Mouse (Mus musculus) lung, adult 2 months (tissue): Measurements from ENCODE around the gene Nelfe. TPM values are rescaled to one million over a fixed set of nuclear protein-coding genes. Genes with fewer than 3 reads are reported as not detected.

Experiments
- DNase-seq: peaks from one replicate; pipeline ENCODE4 v3.0.0; 2022
- H3K4me1 ChIP-seq: fragments of 200-500 bp; 2 replicates; pipeline ENCODE4 v1.6.1; 2011; ENCODE audit warnings: low read length; ENCODE audit not compliant: control insufficient read depth, insufficient read depth
- H3K4me3 ChIP-seq: fragments of 200-500 bp; replicated peaks from 2 replicates; pipeline ENCODE3; 2011; ENCODE audit warnings: low read depth, mild to moderate bottlenecking, control low read depth, low read length; ENCODE audit errors: extremely low read depth
- CTCF ChIP-seq: fragments of 200-500 bp; IDR thresholded peaks from 2 replicates; pipeline ENCODE4 v1.5.1; 2011; ENCODE audit warnings: mild to moderate bottlenecking, low read length, control low read depth; ENCODE audit not compliant: insufficient read depth
- POLR2A ChIP-seq: fragments of 200-500 bp; IDR thresholded peaks from 2 replicates; pipeline ENCODE4 v1.6.1; 2011; ENCODE audit warnings: low read depth, mild to moderate bottlenecking, control low read depth, low read length, borderline replicate concordance; ENCODE audit errors: extremely low read depth
- WGBS: fragments of 180-500 bp; shearing (Covaris S2); methylation state at CpG from one replicate; pipeline ENCODE4 v1.1.7; 2018; 5-methylcytosine and 5-hydroxymethylcytosine counted together
- polyA plus RNA-seq: library from polyadenylated mRNA; depleted of rRNA; stranded (reverse); fragments of >200 nt; gene quantifications from 2 replicates; pipeline ENCODE4 v1.2.3, GENCODE M21; 2012

Gene Nelfe
- polyA plus RNA-seq, 1 experiment, result 23.2 TPM

- H3K4me1 ChIP-seq, result no peaks in the 10 kb centered on the region
- 41% methylated on average over 8 of the region's 8 CpGs for WGBS
- no peak within 1 kb of the TSS for H3K4me3 ChIP-seq
- TF ChIP-seq POLR2A (no peak), CTCF (no peak)
- DNase-seq, result no peak
Observed at GRCm38 (mm10) chr17:34862416-34863081, 12.4 kb downstream of the Nelfe start, which contains the start of gene Cfb. Gene Cfb, minus strand, starts transcription at chr17:34862518.

GRCm38 (mm10) chr17:34865981-34866380, 15.8 kb downstream of the Nelfe start:
- no peak for DNase-seq
- Histone ChIP-seq H3K4me1 (no peaks in the 10 kb centered on the region), H3K4me3 (no peak overlapping the region)
- TF ChIP-seq POLR2A (no peak), CTCF (no peak)
- WGBS, result 43% methylated on average over 7 of the region's 7 CpGs

GRCm38 (mm10) chr17:34874321-34874720, 24.1 kb downstream of the Nelfe start:
- no peak for DNase-seq
- Histone ChIP-seq H3K4me1 (no peaks in the 10 kb centered on the region), H3K4me3 (no peak overlapping the region)
- TF ChIP-seq POLR2A (no peak), CTCF (no peak)
- 79% methylated on average over 6 of the region's 6 CpGs for WGBS

GRCm38 (mm10) chr17:34879336-34879879, 29.2 kb downstream of the Nelfe start, which contains the start of gene Zbtb12:
Gene Zbtb12, plus strand, starts transcription at chr17:34879483.
- no peak for DNase-seq
- 46% methylated on average over 11 of the region's 11 CpGs for WGBS
- Histone ChIP-seq H3K4me3 (no peak within 1 kb of the TSS), H3K4me1 (no peaks in the 10 kb centered on the region)
- TF ChIP-seq CTCF (no peak), POLR2A (no peak)

- TF ChIP-seq CTCF (no peak), POLR2A (no peak)
- no peaks in the 10 kb centered on the region for H3K4me1 ChIP-seq
- no peak overlapping the region for H3K4me3 ChIP-seq
- no peak for DNase-seq
Observed at GRCm38 (mm10) chr17:34881166-34881565, 31.0 kb downstream of the Nelfe start.

GRCm38 (mm10) chr17:34881683-34882310, 31.6 kb downstream of the Nelfe start, which contains the start of gene Gm20547:
Gene Gm20547, minus strand, starts transcription at chr17:34882042.
- DNase-seq, result no peak
- WGBS, result 12% methylated on average over 15 of the region's 15 CpGs
- Histone ChIP-seq H3K4me1 (no peaks in the 10 kb centered on the region), H3K4me3 (no peak within 1 kb of the TSS)
- TF ChIP-seq CTCF, result no peak

- Histone ChIP-seq H3K4me1 (no peaks in the 10 kb centered on the region), H3K4me3 (no peak overlapping the region)
- DNase-seq, result no peak
- no peak for TF ChIP-seq CTCF
- no peak for TF ChIP-seq POLR2A
- WGBS, result 58% methylated on average over 3 of the region's 3 CpGs
Observed at GRCm38 (mm10) chr17:34883332-34883731, 33.1 kb downstream of the Nelfe start.

- TF ChIP-seq POLR2A (no peak), CTCF (no peak)
- DNase-seq, result no peak
- Histone ChIP-seq H3K4me1 (no peaks in the 10 kb centered on the region), H3K4me3 (no peak overlapping the region)
- 89% methylated on average over 6 of the region's 6 CpGs for WGBS
Observed at GRCm38 (mm10) chr17:34884704-34885103, 34.5 kb downstream of the Nelfe start.

GRCm38 (mm10) chr17:34885615-34886014, 35.4 kb downstream of the Nelfe start:
- Histone ChIP-seq H3K4me3 (no peak overlapping the region), H3K4me1 (no peaks in the 10 kb centered on the region)
- no peak for TF ChIP-seq CTCF
- no peak for TF ChIP-seq POLR2A
- 66% methylated on average over 3 of the region's 3 CpGs for WGBS
- DNase-seq, result no peak

- WGBS, result 80% methylated on average over 5 of the region's 5 CpGs
Observed at GRCm38 (mm10) chr17:34887942-34888341, 37.8 kb downstream of the Nelfe start.

More at GRCm38 (mm10) chr17:34887942-34888341, 37.8 kb downstream of the Nelfe start:
- no peak for DNase-seq
- Histone ChIP-seq H3K4me1 (no peaks in the 10 kb centered on the region), H3K4me3 (no peak overlapping the region)
- TF ChIP-seq CTCF (no peak), POLR2A (no peak)
